Mouse (Mus musculus) kidney, postnatal 0 days (tissue): Measurements from ENCODE around the gene Mcpt9. TPM values are rescaled to one million over a fixed set of nuclear protein-coding genes. Genes with fewer than 3 reads are reported as not detected.
"Not testable (repeated sequence)": the region's sequence is repeated elsewhere in the genome, so short reads cannot be mapped to it uniquely, and the experiment has no call there.

Experiments used
- ATAC-seq: fragments of 200-750 bp; cut with Nextera tagmentation; replicated peaks from 2 replicates; pipeline ENCODE4 v1.8.0; 2017; ENCODE audit warnings: low read depth, moderate number of reproducible peaks, moderate TSS enrichment, moderate library complexity; ENCODE audit not compliant: low FRiP score
- DNase-seq: peaks from one replicate; pipeline ENCODE4 v3.0.0-alpha.2; 2016; ENCODE audit warnings: low spot score
- H3K27ac ChIP-seq: fragments of 300-500 bp; sonication (generic); 2 replicates; pipeline ENCODE4 v1.5.1; 2014; ENCODE audit warnings: mild to moderate bottlenecking
- H3K27me3 ChIP-seq: fragments of 300-500 bp; sonication (generic); 2 replicates; pipeline ENCODE4 v1.6.1; 2014; ENCODE audit warnings: low read length, mixed read lengths; ENCODE audit not compliant: insufficient read depth
- H3K36me3 ChIP-seq: fragments of 300-500 bp; sonication (generic); 2 replicates; pipeline ENCODE4 v1.6.1; 2014; ENCODE audit warnings: low read length, mixed read lengths; ENCODE audit not compliant: insufficient read depth
- H3K4me1 ChIP-seq: fragments of 300-500 bp; sonication (generic); replicated peaks from 2 replicates; pipeline ENCODE4 v1.6.1; 2014; ENCODE audit warnings: antibody characterized with exemption, low read length, mixed read lengths; ENCODE audit not compliant: insufficient read depth
- H3K4me2 ChIP-seq: fragments of 300-500 bp; sonication (generic); 2 replicates; pipeline ENCODE4 v1.6.1; 2014; ENCODE audit warnings: mild to moderate bottlenecking, low read length, moderate library complexity, mixed read lengths
- H3K4me3 ChIP-seq: fragments of 300-500 bp; sonication (generic); replicated peaks from 2 replicates; pipeline ENCODE4 v1.5.1; 2014; ENCODE audit warnings: low read depth, low read length
- H3K9ac ChIP-seq: fragments of 300-500 bp; sonication (generic); 2 replicates; pipeline ENCODE4 v1.6.1; 2014; ENCODE audit warnings: low read depth, low read length
- H3K9me3 ChIP-seq: fragments of 300-500 bp; sonication (generic); replicated peaks from 2 replicates; pipeline ENCODE4 v1.6.1; 2016; ENCODE audit warnings: low read length, inconsistent platforms, mixed read lengths
- CTCF ChIP-seq: IDR thresholded peaks from 2 replicates; pipeline ENCODE4 v1.5.1; 2016; ENCODE audit warnings: antibody characterized with exemption, low read depth, mild to moderate bottlenecking, moderate library complexity
- WGBS: fragments of 180-500 bp; shearing (Covaris S2); extraction: QIAGEN DNeasy Blood & Tissue Kit; methylation state at CpG from one replicate; pipeline ENCODE4 v1.1.7; 2014; 5-methylcytosine and 5-hydroxymethylcytosine counted together
- polyA plus RNA-seq: library from polyadenylated mRNA; unstranded; fragments of >200 nt; fragmentation: Nextera tagmentation; extraction: Ambion mirVana; gene quantifications from 2 replicates; pipeline ENCODE4 v1.2.1, GENCODE M21; 2015

Mcpt9 gene
- not detected in 2 replicates for polyA plus RNA-seq

DNA sequence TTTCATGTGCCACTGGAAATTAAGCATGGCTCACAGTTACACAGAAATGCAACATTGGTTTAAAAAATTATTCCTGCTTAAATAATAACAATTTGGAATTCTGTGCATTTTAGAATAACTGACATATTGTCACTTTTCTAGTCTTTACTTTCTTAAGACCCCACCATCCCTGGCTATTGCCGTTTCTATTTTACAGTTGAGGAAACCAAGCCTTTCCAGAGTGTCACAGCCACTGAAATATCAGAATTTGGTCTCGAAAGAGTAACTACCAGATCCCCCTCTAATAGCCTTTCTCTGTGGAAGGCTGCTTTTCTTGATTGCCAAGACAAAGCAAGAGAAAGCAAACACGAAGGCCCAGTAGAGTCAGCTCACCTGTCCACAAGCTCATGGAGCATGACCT lies at the start of gene Mcpt9:
Mcpt9 (minus strand) TSS at position 101 of the 400 bp plus-strand sequence.
- WGBS, result 72% methylated on average over 3 of the region's 3 CpGs
- H3K4me1 ChIP-seq, H3K27me3 ChIP-seq, H3K36me3 ChIP-seq, H3K4me2 ChIP-seq, DNase-seq, ATAC-seq, H3K9me3 ChIP-seq, H3K4me3 ChIP-seq, H3K27ac ChIP-seq, H3K9ac ChIP-seq: not testable (repeated sequence)

DNA sequence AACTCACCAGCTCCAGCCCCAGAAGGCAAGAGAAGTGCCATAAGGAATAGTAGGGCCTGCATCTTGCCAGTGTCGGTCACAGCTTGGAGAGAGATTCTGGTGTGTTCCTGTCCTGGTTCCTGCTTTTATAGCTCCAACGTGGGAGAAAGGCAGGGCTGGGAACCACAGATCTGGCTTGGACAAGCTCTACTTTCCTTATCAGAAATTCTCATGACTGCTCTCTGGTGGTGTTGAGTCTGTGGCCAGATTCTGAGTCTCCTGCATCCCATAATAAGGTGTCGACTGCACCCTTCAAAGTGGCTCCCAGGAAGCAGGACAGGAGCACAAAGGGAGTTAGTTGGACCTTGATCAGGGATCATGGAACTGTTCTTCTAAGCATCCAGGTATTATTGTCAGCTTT lies 31.9 kb upstream of the Mcpt9 start, which contains the start of gene Mcpt4:
Mcpt4 (minus strand) TSS at position 101 of the 400 bp plus-strand sequence.
- not testable (repeated sequence) for H3K27ac ChIP-seq, H3K9me3 ChIP-seq, H3K4me1 ChIP-seq, H3K9ac ChIP-seq, H3K36me3 ChIP-seq, H3K27me3 ChIP-seq, H3K4me2 ChIP-seq, H3K4me3 ChIP-seq, ATAC-seq, DNase-seq
- WGBS, result 69% methylated on average over 3 of the region's 3 CpGs

DNA sequence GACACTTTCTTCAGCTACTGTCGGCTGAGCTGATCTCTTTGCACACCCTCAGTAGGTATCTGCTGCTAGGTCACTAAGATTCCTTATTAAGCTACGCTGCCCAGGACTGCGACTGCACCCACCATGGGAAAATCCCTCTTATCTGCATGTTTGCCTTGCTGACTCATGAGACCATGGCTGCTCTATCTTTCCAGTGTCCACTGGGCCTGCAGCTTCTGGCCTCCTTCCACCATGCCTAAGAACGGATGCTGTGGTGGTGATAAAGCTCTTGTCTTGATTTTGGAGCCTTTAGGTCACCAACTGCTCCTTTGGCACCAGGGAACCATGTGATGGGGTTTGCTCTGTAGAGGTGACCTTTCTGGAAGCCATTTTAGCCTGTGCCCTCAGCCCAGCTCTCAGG lies 27.4 kb upstream of the Mcpt9 start:
- TF ChIP-seq CTCF, result no peak
- no peak overlapping the region for H3K9ac ChIP-seq
- no peak overlapping the region for H3K4me2 ChIP-seq
- ATAC-seq, result no peak
- no peaks in the 10 kb centered on the region for H3K9me3 ChIP-seq
- 86% methylated on average over 4 of the region's 4 CpGs for WGBS
- DNase-seq, result no peak
- H3K27ac ChIP-seq, result no peak overlapping the region
- no peaks in the 10 kb centered on the region for H3K27me3 ChIP-seq
- no peaks in the 10 kb centered on the region for H3K36me3 ChIP-seq
- no peaks in the 10 kb centered on the region for H3K4me1 ChIP-seq
- H3K4me3 ChIP-seq, result no peak overlapping the region

DNA sequence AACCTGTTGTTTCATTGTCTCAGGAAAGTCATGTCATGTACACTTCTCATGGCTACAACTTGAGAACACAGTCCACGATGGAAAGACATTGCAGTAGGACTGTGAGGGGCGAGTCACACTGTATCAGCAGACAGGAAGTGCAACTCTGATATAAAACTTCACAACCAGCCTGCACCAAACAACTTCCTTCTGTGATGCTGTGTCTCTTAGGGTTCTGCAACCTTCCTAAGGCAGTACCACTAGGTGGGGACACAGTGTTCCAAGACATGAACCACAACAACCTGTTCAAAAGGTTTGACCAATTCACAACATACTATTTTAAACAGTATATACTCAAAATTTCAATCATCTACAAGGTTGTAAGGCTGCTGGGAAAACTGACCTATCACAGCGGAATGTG lies 25.1 kb upstream of the Mcpt9 start:
- Histone ChIP-seq H3K4me1 (no peaks in the 10 kb centered on the region), H3K4me2 (no peak overlapping the region), H3K27me3 (no peaks in the 10 kb centered on the region), H3K36me3 (no peaks in the 10 kb centered on the region), H3K27ac (no peak overlapping the region), H3K9me3 (no peaks in the 10 kb centered on the region), H3K9ac (no peak overlapping the region), H3K4me3 (no peak overlapping the region)
- DNase-seq (no peak), ATAC-seq (no peak)
- whole genome bisulfite sequencing, result 66% methylated on average over 3 of the region's 3 CpGs
- TF ChIP-seq CTCF, result no peak

DNA sequence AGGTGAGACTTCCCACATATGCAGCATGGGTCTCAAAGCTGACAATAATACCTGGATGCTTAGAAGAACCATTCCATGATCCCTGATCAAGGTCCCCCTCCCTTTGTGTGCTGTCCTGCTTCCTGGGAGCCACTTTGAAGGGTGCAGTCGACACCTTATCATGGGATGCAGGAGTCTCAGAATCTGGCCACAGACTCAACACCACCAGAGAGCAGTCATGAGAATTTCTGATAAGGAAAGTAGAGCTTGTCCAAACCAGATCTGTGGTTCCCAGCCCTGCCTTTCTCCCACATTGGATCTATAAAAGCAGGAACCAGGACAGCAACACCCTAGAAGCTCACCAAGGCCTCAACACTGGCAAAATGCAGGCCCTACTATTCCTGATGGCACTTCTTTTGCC lies 11.5 kb upstream of the Mcpt9 start, which contains the start of gene Mcpt2:
Mcpt2 (plus strand) TSS at position 250 of the 400 bp plus-strand sequence.
- ATAC-seq, H3K4me3 ChIP-seq, H3K9me3 ChIP-seq, H3K9ac ChIP-seq, H3K36me3 ChIP-seq, H3K4me2 ChIP-seq, H3K27me3 ChIP-seq, H3K27ac ChIP-seq, DNase-seq, H3K4me1 ChIP-seq: not testable (repeated sequence)
- 79% methylated on average over 1 of the region's 1 CpGs for WGBS

DNA sequence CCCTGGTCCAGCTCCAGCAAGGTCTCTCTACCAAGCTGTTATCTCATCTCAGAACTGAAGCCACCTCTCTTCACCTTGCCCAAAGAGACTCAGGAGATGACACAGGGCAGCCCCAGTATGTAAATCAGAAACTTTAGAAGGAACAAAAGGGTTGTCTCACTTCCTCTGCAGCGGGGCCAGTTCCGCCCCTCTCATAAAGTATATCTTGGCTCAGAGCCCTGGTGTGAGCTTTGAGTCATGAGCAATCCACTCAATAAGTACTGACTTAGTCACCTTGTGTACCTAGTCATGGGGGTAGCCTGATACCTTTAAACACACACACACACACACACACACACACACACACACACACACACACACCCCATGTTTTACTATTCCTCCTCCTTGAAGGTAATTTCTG lies 4.1 kb upstream of the Mcpt9 start:
- no peaks in the 10 kb centered on the region for H3K4me1 ChIP-seq
- no peak overlapping the region for H3K9ac ChIP-seq
- WGBS, result 49% methylated on average over 2 of the region's 2 CpGs
- H3K27me3 ChIP-seq, result no peaks in the 10 kb centered on the region
- no peak overlapping the region for H3K4me2 ChIP-seq
- TF ChIP-seq CTCF, result no peak
- no peaks in the 10 kb centered on the region for H3K36me3 ChIP-seq
- DNase-seq (no peak), ATAC-seq (no peak)
- H3K9me3 ChIP-seq, result no peaks in the 10 kb centered on the region
- H3K27ac ChIP-seq, result no peak overlapping the region
- no peak overlapping the region for H3K4me3 ChIP-seq

DNA sequence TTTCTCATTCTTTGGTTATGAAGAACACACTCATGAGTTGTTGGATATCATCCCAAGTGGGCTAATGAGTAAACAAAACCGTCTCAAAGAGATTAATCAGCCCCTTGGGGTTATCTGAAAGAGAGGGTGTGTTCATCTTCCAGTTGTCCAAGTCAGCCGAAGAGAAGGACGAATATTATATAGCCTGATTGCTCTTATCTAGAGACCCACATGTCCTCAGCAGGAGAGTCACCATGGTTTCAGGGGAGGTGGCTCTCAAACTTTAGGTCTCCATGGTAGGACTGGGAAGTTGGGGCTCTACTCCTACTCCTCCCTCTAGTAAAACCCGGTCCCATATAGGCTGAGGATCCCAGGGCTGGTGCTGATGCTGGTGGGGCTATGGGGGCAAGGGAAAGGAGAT lies 9.0 kb downstream of the Mcpt9 start:
- H3K9ac ChIP-seq, H3K27me3 ChIP-seq, ATAC-seq, H3K4me3 ChIP-seq, H3K36me3 ChIP-seq, H3K4me2 ChIP-seq, H3K4me1 ChIP-seq, DNase-seq, H3K9me3 ChIP-seq, H3K27ac ChIP-seq: not testable (repeated sequence)
- 78% methylated on average over 3 of the region's 4 CpGs for WGBS
